Mouse (Mus musculus): ENCODE measurements around the gene Nav2.

GRCm38 (mm10) chr7:48879574-48879973 lies 28.9 kb upstream of the Nav2 start:
- no peak for TF ChIP-seq FLI1 (IDR thresholded peaks at IDR 0.05; ENCODE audit: low read length)
- TF ChIP-seq GATA1 (IDR thresholded peaks at IDR 0.05; ENCODE audit: borderline replicate concordance, low read length), result no peak
